Mouse (Mus musculus): ENCODE measurements around the gene Ccdc30. TPM values are rescaled to one million over a fixed set of nuclear protein-coding genes. Genes with fewer than 3 reads are reported as not detected.
A peak's percentile ranks its signal among the peaks of the same experiment; 100 is the strongest.
"Not testable (repeated sequence)": the region's sequence is repeated elsewhere in the genome, so short reads cannot be mapped to it uniquely, and the experiment has no call there.

The Ccdc30 gene
- polyA plus RNA-seq, 1 experiment from 2014 or later, result 9.2 TPM

DNA sequence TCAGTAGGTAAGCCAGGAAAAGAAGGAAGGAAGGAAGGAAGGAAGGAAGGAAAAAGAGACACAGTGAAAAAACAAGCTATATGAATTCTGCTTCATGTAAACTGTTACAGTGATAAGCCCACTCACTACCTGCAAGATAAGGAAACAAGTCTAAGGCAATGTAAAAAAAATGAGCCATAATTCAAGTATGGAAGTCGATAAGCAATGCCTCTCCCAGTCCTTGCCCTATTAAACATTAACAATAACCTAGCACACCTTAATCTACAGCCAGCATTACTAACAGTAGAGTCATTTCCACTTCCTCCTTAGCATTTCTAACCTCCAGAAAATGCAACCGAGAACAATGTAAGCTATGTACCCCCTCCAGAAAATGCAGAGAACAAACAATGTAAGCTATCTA lies 130.0 kb downstream of the Ccdc30 start:
- no peak for ATAC-seq (ENCODE audit: low FRiP score, low TSS enrichment)
- no peaks in the 10 kb centered on the region for H3K9me3 ChIP-seq (ENCODE audit: control insufficient read depth, low read length)
- no peak overlapping the region for H3K4me2 ChIP-seq (replicated peaks; ENCODE audit: low read depth, low read length)
- H3K36me3 ChIP-seq (ENCODE audit: control insufficient read depth, insufficient read depth, low read length), result peaks cover 76% of the 10 kb centered on the region
- no peak overlapping the region for H3K9ac ChIP-seq (ENCODE audit: low read depth, low read length)
- H3K27ac ChIP-seq (ENCODE audit: low read depth, low read length), result peak overlapping the region; percentile 59; the same call in 1 of the 2 replicates
- 48% methylated on average over 2 of the region's 2 CpGs for WGBS
- H3K4me3 ChIP-seq (ENCODE audit: low read length), result no peak overlapping the region
- no peaks in the 10 kb centered on the region for H3K4me1 ChIP-seq (ENCODE audit: control insufficient read depth, insufficient read depth, low read length)
- H3K27me3 ChIP-seq (ENCODE audit: control insufficient read depth, insufficient read depth, low read length), result no peaks in the 10 kb centered on the region

- Histone ChIP-seq H3K27ac (ENCODE audit: low read depth, low read length) (no peak overlapping the region), H3K36me3 (ENCODE audit: control insufficient read depth, insufficient read depth, low read length) (peaks cover 77% of the 10 kb centered on the region), H3K4me1 (ENCODE audit: control insufficient read depth, insufficient read depth, low read length) (no peaks in the 10 kb centered on the region), H3K4me2 (replicated peaks; ENCODE audit: low read depth, low read length) (no peak overlapping the region), H3K4me3 (ENCODE audit: low read length) (no peak overlapping the region), H3K27me3 (ENCODE audit: control insufficient read depth, insufficient read depth, low read length) (no peaks in the 10 kb centered on the region), H3K9ac (ENCODE audit: low read depth, low read length) (no peak overlapping the region), H3K9me3 (ENCODE audit: control insufficient read depth, low read length) (no peaks in the 10 kb centered on the region)
- ATAC-seq (ENCODE audit: low FRiP score, low TSS enrichment), result no peak
- 74% methylated on average over 1 of the region's 1 CpGs for WGBS
Measured at GRCm38 (mm10) chr4:119284861-119285260, 130.5 kb downstream of the Ccdc30 start.

DNA sequence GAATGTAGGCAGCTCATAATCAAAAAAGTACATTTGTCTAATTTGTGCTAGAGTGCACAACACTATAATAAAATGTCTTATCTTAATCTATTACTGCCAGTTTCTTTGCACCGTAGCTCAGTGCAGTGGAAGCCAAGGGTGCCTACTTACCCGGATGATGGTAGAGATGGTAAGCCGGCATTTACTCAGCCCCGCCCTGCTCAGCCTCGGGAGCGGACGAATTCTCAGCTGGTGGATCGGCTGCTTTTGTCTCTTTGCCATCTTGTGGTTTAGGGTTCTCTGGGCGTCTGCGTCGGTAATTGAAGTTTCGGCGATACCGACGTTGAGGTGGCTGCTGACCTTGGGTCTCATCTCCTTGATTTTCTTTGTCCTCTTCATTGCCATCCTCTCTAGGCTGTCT lies 136.5 kb downstream of the Ccdc30 start:
- not testable (repeated sequence) for H3K9ac ChIP-seq (ENCODE audit: low read depth, low read length); H3K4me3 ChIP-seq (ENCODE audit: low read length); H3K27me3 ChIP-seq (ENCODE audit: control insufficient read depth, insufficient read depth, low read length); ATAC-seq (ENCODE audit: low FRiP score, low TSS enrichment); H3K9me3 ChIP-seq (ENCODE audit: control insufficient read depth, low read length); H3K4me2 ChIP-seq (replicated peaks; ENCODE audit: low read depth, low read length); H3K4me1 ChIP-seq (ENCODE audit: control insufficient read depth, insufficient read depth, low read length); H3K27ac ChIP-seq (ENCODE audit: low read depth, low read length)
- 95% methylated on average over 15 of the region's 15 CpGs for WGBS
- H3K36me3 ChIP-seq (ENCODE audit: control insufficient read depth, insufficient read depth, low read length), result peaks cover 95% of the 10 kb centered on the region

DNA sequence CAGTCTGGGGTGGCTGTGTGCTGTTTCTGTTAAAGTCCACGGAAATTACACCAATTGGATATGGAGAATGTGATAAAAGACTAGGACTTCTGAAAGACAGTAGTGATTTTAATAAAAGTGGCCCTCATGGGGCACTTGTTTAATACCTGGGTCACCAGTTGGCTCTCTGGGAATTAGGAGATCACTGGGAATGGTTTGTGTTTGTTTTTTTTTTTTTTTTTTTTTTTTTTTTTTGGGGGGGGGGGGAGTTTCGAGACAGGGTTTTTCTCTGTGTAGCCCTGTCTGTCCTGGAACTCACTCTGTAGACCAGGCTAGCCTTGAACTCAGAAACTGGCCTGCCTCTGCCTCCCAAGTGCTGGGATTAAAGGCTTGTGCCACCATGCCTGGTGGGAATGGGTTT lies 139.6 kb downstream of the Ccdc30 start:
- Histone ChIP-seq H3K27ac (ENCODE audit: low read depth, low read length) (no peak overlapping the region; the same call in 1 of the 2 replicates), H3K4me3 (ENCODE audit: low read length) (no peak overlapping the region), H3K27me3 (ENCODE audit: control insufficient read depth, insufficient read depth, low read length) (no peaks in the 10 kb centered on the region), H3K4me2 (replicated peaks; ENCODE audit: low read depth, low read length) (no peak overlapping the region), H3K9me3 (ENCODE audit: control insufficient read depth, low read length) (no peaks in the 10 kb centered on the region), H3K36me3 (ENCODE audit: control insufficient read depth, insufficient read depth, low read length) (peaks cover 92% of the 10 kb centered on the region), H3K9ac (ENCODE audit: low read depth, low read length) (no peak overlapping the region), H3K4me1 (ENCODE audit: control insufficient read depth, insufficient read depth, low read length) (no peaks in the 10 kb centered on the region)
- 88% methylated on average over 1 of the region's 2 CpGs for WGBS
- no peak for ATAC-seq (ENCODE audit: low FRiP score, low TSS enrichment)

DNA sequence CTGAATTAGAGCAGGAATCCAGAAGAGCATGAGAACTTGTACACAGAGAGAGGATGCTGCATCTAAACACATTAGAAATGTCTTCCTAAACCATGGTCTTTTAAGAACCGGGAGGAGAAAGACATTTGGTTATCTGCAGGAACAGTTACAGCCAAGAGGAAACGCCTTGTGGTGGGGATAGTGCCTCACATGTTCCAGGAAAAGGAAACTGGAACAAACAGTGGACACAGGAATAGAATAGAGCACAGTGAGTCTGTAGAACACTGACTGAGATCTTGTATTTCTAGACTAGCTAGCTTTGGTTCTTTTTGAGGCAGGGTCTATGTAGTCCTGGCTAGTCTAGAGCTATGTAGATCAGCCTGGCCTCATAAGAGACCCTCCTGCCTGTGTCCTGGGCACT lies 140.1 kb downstream of the Ccdc30 start:
- H3K9ac ChIP-seq (ENCODE audit: low read depth, low read length), result no peak overlapping the region
- no peak overlapping the region; the same call in 1 of the 2 replicates for H3K27ac ChIP-seq (ENCODE audit: low read depth, low read length)
- H3K27me3 ChIP-seq (ENCODE audit: control insufficient read depth, insufficient read depth, low read length), result no peaks in the 10 kb centered on the region
- H3K4me3 ChIP-seq (ENCODE audit: low read length), result no peak overlapping the region
- H3K4me1 ChIP-seq (ENCODE audit: control insufficient read depth, insufficient read depth, low read length), result no peaks in the 10 kb centered on the region
- no peak overlapping the region for H3K4me2 ChIP-seq (replicated peaks; ENCODE audit: low read depth, low read length)
- H3K36me3 ChIP-seq (ENCODE audit: control insufficient read depth, insufficient read depth, low read length), result peaks cover 90% of the 10 kb centered on the region
- H3K9me3 ChIP-seq (ENCODE audit: control insufficient read depth, low read length), result no peaks in the 10 kb centered on the region
- ATAC-seq (ENCODE audit: low FRiP score, low TSS enrichment), result no peak
- WGBS, result 84% methylated on average over 2 of the region's 2 CpGs

DNA sequence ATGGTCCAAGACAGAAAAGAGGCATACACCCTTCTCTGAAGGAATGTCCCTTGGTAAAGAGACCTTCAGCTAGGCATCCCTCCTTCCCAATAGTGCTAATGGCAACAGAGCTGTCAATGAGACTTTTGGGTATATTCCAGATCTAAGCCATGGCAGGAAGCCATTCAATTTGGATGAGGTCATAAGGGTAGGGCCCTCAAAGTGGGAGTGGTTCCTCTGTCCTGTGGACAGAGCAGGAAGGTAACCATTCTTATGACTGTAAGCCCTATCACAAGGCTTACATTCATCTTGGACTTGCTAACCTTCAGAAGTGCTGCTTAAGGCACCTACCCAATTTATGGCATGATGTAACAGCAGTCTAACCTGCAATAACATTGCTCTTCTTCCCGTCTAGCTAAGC lies 140.7 kb downstream of the Ccdc30 start:
- WGBS, result 82% methylated on average over 1 of the region's 1 CpGs

More for the DNA sequence above, 140.7 kb downstream of the Ccdc30 start:
- no peak overlapping the region for H3K4me2 ChIP-seq (replicated peaks; ENCODE audit: low read depth, low read length)
- H3K9ac ChIP-seq (ENCODE audit: low read depth, low read length), result no peak overlapping the region
- no peak for ATAC-seq (ENCODE audit: low FRiP score, low TSS enrichment)
- H3K4me3 ChIP-seq (ENCODE audit: low read length), result no peak overlapping the region
- no peak overlapping the region for H3K27ac ChIP-seq (ENCODE audit: low read depth, low read length)
- H3K9me3 ChIP-seq (ENCODE audit: control insufficient read depth, low read length), result no peaks in the 10 kb centered on the region
- peaks cover 88% of the 10 kb centered on the region for H3K36me3 ChIP-seq (ENCODE audit: control insufficient read depth, insufficient read depth, low read length)
- no peaks in the 10 kb centered on the region for H3K27me3 ChIP-seq (ENCODE audit: control insufficient read depth, insufficient read depth, low read length)
- H3K4me1 ChIP-seq (ENCODE audit: control insufficient read depth, insufficient read depth, low read length), result no peaks in the 10 kb centered on the region

Other genes with a start within 250 kb of the Ccdc30 start
- 10.2 and 11.0 TPM in 2 replicates for gene Zfp691, start 241.3 kb downstream of the Ccdc30 start, polyA plus RNA-seq (2014; fragmentation: Nextera tagmentation; extraction: Ambion mirVana)
- 0.49 and 1.3 TPM in 2 replicates for gene Ermap, start 225.5 kb downstream of the Ccdc30 start, polyA plus RNA-seq (2014; fragmentation: Nextera tagmentation; extraction: Ambion mirVana)
- 131 and 180 TPM in 2 replicates for gene Svbp, start 220.2 kb downstream of the Ccdc30 start, polyA plus RNA-seq (2014; fragmentation: Nextera tagmentation; extraction: Ambion mirVana)
- 0.16 TPM in 1 of 2 replicates, not detected in the other for gene Tmem269, start 197.3 kb downstream of the Ccdc30 start, polyA plus RNA-seq (2014; fragmentation: Nextera tagmentation; extraction: Ambion mirVana)
- gene AU022252, start 182.8 kb downstream of the Ccdc30 start, polyA plus RNA-seq (2014; fragmentation: Nextera tagmentation; extraction: Ambion mirVana), result 33.6 and 37.6 TPM in 2 replicates
- 28.9 and 34.4 TPM in 2 replicates for gene P3h1, start 182.6 kb downstream of the Ccdc30 start, polyA plus RNA-seq (2014; fragmentation: Nextera tagmentation; extraction: Ambion mirVana)
- 5.9 and 10.4 TPM in 2 replicates for gene Cldn19, start 160.1 kb downstream of the Ccdc30 start, polyA plus RNA-seq (2014; fragmentation: Nextera tagmentation; extraction: Ambion mirVana)
- 969 and 1,061 TPM in 2 replicates for gene Ybx1, start 120.9 kb downstream of the Ccdc30 start, polyA plus RNA-seq (2014; fragmentation: Nextera tagmentation; extraction: Ambion mirVana)
- 122 and 153 TPM in 2 replicates for gene Ppih, start 95.0 kb downstream of the Ccdc30 start, polyA plus RNA-seq (2014; fragmentation: Nextera tagmentation; extraction: Ambion mirVana)
- 48.9 and 51.5 TPM in 2 replicates for gene Ppcs, start 6.9 kb upstream of the Ccdc30 start, polyA plus RNA-seq (2014; fragmentation: Nextera tagmentation; extraction: Ambion mirVana)
- gene Zmynd12, start 7.3 kb upstream of the Ccdc30 start, polyA plus RNA-seq (2014; fragmentation: Nextera tagmentation; extraction: Ambion mirVana), result 0.53 and 0.86 TPM in 2 replicates
- 1.4 and 2.3 TPM in 2 replicates for gene Rimkla, start 77.1 kb upstream of the Ccdc30 start, polyA plus RNA-seq (2014; fragmentation: Nextera tagmentation; extraction: Ambion mirVana)
- 14.2 and 30.2 TPM in 2 replicates for gene Foxj3, start 121.5 kb upstream of the Ccdc30 start, polyA plus RNA-seq (2014; fragmentation: Nextera tagmentation; extraction: Ambion mirVana)
- gene Frg2f1, start 124.0 kb upstream of the Ccdc30 start, polyA plus RNA-seq (2014; fragmentation: Nextera tagmentation; extraction: Ambion mirVana), result 2.8 and 5.2 TPM in 2 replicates
- gene Guca2a, start 222.2 kb upstream of the Ccdc30 start, polyA plus RNA-seq (2014; fragmentation: Nextera tagmentation; extraction: Ambion mirVana), result 4.1 and 5.0 TPM in 2 replicates
- gene Guca2b, start 243.4 kb upstream of the Ccdc30 start, polyA plus RNA-seq (2014; fragmentation: Nextera tagmentation; extraction: Ambion mirVana), result 1.3 and 1.8 TPM in 2 replicates